Mouse (Mus musculus) CD4-positive, CD25-positive, alpha-beta regulatory T cell, adult 4 months (primary cell): ENCODE measurements around the gene Slc8a1. TPM values are rescaled to one million over a fixed set of nuclear protein-coding genes. Genes with fewer than 3 reads are reported as not detected.

Experiments
- ATAC-seq: one replicate; pipeline ENCODE4 v1.8.0; 2017
- polyA plus RNA-seq, 2 experiments: library from polyadenylated mRNA; unstranded; fragments of 100-300 nt; shearing (Covaris generic); gene quantifications; one replicate each; pipeline ENCODE4 v1.2.1; 2017

The Slc8a1 gene
- polyA plus RNA-seq = under 1 TPM in 1 of 2 experiments, not detected in 1; 0.04 TPM

DNA sequence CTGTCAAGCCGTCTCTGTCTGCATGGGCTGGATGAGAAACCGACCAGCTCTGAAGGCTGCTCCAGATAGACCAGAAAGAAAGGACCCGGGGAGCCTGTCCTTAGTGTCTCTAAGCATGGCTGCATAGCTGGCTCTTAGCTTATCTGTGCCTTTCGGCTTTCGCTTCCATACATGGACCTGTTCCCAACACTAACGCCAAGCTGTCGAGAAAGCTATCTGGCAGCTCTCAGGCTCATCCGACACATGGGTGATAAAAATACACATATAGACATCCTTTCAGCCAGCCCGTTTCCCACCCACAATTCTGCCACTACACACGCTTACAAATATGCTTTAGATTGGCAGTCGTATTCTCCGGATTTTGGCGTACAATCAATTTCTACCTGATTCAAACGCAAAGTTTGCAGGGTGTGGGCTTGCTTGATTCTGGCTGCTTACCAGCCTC is at the start of gene Slc8a1:
Slc8a1 (minus strand) TSS at position 67 of the 445 bp plus-strand sequence.
- ATAC-seq = no peak

DNA sequence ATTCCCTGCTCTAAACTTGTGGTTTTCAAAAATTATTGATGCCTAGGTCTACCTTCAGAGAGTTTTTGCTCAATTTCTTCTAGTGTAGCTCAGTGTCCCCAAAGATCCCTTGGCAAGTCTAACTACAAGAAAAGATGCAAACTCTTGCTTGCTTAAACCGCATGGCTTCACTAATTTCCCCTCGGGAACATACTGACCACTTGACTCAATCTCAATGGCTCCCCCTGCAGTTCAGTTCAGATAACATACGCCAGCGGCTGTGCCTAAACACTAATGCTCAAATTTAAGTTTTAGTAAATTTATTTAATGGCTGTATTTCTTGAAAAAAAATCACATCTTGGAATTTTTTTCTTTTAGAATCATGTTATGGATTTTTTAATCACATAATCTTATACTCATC is 49.2 kb upstream of the Slc8a1 start:
- no peak for ATAC-seq

DNA sequence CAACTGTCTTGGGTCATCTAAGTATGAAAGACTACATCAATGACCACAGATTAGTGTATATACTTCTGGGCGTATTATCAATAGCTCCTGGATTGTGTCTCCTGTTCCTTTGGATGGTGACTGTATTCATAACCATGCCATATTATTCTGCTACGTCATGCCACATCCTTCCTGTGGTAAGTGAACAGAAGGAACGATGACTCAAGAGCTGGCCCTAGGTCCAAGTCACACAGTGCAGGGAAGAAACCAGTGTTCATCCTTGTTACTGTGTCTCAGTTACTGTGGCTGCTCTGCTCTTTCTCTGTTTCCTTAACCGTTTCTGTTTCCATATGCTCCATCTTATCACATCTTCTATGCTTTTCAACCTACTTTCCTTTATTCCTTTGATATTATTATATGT is 44.1 kb upstream of the Slc8a1 start:
- ATAC-seq = no peak

DNA sequence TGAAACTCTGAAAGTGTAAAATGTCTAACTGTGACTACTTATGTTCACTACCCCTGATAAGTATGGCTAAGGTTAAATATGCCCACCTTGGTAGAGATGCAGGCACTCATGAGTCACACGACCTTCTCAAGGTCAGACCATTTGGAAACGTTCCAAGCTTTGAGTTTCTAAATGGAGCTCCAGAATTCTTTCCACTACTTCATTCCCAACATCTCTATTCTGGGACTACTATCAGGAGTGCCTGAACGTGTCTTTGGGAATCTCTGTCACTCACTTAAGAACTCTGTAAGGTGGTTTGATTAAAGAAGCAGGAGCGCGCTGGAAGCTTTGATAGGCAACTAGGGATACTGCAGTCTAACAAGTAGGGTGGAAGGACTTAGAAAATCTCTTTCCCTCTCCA is 43.3 kb upstream of the Slc8a1 start:
- no peak for ATAC-seq

DNA sequence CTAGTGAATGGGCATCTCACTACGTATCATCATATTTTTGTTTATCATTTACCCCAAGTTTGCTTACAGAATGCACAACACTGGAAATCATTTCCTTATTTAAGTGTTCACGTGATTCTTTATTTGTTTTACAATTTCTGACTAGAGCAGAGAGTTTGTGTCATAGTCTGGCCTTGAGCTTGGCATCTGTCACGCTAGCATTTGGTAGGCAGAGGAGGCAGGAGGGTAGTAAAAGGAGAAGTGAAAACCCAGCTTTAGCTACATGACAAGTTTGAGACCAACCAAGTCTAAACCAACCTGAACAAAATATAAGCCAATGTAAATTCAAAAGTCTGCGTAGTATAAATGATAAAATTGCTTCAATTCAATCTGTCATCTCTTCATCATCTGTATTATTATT is 41.7 kb upstream of the Slc8a1 start:
- ATAC-seq = no peak

DNA sequence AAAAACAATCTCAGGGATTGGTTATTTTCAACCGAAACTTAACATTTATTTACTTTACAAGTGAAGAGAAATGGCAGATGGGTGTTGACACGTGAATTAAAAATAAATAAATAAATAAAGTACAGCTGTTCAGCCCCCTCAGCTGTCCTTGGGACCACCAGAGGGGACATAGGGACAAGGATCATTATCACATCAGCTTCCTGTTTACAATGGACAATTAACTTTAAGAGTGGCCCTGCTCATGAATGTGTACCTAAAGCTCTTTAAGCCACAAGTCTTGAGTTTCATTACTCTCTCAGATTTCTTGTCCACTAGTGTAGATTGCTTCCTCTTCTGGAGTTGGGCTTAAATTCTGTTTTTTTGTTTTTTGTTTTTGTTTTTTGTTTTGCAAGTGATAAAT is 12.5 kb upstream of the Slc8a1 start:
- ATAC-seq = no peak

DNA sequence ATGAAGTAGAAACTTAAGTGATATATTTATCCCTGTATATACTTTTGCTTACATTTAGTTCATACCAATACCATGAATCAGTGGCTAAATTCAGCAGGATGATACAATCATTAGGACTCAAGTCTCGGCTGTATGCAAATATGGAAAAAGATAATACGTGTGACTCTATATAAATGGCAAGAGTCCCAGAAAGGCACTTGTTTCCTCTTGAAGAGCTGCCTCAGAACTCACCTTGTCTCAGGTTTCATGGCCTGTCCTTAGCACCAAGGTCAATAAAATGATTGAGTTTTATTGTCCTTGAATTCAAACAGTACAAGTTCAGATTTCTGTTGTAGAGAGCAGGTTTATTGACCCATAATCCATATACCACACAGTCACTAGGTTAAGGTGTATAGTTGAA is 4.9 kb upstream of the Slc8a1 start:
- ATAC-seq = no peak

DNA sequence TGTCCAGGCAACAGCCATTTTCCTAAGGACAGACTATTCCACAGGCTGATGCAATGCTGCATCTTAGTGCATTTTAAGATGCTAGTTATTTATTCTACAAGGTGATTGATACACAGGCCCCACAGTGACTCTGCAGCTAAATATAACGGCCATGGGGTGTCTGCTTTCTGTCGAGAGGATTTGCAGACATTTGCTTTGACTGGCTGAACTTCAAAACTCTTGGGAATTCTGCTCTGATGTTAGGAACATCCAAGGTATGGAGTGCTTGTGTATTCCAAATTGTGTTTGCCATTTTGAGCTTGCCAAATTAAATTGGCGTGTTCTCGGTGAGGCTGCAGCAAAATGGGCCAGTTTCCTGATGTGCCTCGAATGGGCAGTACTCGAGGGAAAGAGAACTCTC is 2.4 kb upstream of the Slc8a1 start:
- no peak for ATAC-seq

DNA sequence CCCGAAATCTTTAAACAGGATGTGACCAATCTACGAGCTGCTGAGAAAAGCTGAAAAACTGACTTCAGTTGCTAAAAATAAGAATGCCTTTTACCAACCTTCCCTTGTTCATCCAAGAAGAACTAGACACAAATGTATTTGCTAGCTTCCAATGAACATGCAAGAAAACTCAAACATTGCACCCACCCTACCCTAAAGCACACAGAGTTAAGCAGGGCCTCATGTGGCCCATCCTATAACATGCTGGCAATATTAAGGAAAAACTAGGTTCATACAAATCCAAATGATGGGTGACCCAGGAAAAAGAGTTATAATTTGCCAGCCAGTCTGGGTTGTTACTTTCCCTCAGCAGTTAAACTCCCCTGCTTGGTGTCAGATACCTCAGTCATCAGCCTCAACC is 398 bp downstream of the Slc8a1 start:
- ATAC-seq = no peak

DNA sequence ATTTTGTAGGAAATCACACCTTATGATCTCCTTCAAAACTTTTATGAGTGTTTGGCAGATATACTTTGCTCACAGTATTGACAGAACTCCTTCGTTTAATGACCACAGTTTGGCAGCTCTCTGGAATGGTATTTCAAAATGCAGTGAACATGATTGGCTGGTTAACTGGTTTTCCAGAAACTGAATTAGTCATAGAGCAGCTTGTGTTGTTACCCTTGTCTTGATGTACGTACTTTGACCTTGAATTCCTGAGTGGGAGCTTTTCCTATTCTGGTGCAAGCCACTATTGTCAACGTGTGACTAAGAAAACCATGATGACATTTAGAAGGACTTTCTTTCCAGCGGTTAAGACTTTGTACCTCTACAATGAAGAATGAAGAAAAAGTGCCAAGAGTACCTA is 868 bp downstream of the Slc8a1 start:
- no peak for ATAC-seq

DNA sequence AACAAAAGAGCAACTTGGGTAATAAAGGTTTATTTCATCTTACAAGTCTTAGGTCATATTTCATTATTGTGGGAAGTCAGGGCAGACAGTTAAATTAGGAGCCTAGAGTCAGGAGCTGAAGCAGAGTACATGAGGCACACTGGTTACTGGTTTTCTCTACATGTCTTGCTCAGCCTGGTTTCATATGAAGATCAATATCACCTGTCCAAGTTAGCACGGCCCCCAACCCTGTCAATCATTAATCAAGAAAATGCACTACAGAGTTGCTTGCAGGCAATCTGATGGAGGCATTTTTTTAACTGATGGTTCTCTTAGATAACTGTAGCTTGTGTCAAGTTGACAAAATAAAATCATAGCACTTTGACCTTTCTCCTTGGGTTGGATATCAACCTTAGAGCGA is 2.6 kb downstream of the Slc8a1 start:
- ATAC-seq = no peak

DNA sequence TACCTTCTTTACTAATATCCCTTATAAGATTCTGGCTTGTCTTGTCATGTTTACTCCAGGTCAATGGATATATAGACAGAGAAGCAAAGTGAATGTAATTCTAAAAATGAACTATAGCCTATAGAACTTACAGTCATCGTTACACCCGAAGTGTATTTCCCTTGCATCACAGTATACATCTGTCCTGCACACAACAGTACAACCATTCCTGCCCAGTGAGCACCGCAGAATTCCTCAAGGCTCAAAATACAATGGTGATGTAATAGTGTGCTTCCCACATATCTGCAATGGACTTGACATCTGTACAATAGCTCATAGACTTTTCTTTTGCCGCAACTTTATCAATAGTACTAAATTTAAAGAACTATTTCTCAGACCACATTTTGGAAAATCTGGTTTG is 8.3 kb downstream of the Slc8a1 start:
- ATAC-seq = no peak

DNA sequence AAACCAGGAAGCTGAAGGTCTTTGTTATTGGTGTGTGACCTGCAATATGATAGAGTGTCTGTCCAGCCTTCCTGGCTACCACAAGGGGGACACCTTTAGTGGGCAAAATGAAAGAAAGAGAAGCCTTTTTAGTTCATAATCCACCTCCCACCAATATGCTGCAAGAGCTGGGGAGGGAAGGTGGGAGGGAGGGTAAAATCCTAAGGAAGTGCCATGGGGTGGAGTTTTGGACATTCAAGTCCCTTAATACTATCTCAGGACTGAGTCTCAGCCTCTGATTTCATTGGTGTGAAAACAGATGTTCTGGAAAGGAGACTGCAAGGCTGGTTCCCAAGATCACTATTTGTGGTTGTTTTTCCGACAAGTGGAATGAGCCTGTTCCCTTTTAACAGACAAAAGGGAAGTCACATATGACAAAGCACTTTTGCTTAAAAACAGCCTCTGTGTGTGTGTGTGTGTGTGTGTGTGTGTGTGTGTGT is 25.9 kb downstream of the Slc8a1 start:
- ATAC-seq = no peak

DNA sequence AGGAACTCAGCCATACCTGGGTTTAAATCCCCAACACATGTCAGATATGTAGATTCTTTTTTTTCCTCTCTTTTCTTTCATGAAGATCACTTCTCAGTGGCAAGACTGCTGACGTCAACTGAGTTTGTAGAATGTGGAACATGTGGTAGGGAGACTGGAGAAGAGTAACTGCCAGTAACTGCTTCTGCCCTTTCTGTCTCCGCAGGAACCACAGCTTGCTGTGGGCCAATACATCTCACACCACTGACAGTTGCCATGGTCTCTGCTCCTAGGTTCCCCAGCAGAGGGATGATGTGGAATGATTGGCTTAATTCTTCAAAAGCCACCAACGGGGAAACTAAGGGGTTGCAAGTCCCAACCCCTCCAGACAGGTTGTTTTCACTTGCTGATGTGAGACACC is 33.4 kb downstream of the Slc8a1 start:
- no peak for ATAC-seq

DNA sequence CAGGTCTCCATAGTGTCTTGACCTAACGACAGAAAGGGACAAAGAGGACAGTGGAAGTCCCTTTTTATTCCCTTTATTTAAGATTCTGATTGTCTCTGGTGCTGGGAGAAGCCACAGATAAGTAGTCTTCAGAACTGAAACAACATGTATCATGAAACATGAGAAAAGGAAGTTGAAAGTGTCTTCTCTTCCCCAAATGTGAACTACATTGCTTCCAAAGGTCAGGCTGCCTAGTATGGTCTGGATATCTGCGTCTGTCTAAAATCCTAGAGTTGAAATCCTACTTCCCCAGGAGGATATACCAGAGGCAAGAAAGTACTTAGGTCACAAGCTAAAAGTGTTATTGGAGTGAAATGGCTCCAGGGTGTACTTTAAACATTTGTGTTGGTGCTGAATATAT is 34.9 kb downstream of the Slc8a1 start:
- no peak for ATAC-seq

DNA sequence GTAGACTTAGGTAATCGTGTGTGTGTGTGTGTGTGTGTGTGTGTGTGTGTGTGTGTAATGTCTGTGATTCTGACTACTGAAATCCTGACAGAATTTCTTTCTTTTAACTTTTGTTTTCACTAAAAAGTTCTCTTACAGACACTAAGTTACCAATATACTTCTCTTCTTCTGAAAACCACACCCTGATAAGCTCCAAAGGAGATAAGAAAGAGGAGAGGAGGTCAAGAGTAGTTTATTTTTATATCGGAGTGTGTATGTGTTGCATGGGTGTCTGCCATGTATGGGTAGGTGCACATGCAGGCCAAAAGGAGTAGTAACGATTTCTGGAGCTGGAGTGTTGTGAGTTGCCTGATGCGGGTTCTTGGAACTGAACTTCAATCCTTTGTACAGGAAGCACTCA is 36.5 kb downstream of the Slc8a1 start:
- no peak for ATAC-seq

DNA sequence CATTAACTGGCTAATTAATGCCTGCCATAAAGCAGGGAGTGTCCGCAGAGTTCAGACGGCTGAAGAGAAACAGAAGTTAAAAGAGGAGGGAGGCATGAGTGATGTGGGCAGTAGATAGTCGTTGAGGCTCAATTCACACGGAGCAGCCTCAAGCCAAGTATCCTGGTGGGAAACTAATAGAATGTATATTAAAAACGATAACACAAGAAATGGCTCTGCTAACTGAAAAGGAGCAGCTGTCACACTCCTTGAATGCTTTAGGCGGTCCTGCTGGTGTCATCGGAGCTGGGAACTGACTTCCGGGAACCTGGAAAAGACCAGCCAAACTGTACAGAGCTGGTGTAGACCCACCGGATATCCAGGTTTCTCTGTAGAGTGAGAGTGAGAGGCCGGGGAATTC is 39.4 kb downstream of the Slc8a1 start:
- ATAC-seq = no peak

DNA sequence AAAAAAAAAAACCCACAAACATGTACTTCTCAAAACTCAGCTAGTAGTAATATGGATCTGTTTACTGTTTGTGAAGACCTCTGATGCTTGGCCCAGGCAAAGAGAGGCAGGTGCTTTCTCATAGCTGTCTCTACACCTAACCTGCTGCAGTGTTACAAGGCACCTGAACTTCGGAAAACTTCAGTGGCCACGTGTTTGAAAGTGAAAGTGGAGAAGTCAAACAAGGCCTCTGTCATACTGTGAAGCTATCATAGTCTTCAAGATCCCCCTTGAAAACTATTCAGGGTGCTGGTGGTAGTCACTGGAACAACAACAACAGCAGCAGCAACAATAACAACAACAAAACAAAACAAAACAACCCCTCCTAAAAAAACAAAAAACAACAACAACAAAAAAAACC is 40.5 kb downstream of the Slc8a1 start:
- no peak for ATAC-seq

DNA sequence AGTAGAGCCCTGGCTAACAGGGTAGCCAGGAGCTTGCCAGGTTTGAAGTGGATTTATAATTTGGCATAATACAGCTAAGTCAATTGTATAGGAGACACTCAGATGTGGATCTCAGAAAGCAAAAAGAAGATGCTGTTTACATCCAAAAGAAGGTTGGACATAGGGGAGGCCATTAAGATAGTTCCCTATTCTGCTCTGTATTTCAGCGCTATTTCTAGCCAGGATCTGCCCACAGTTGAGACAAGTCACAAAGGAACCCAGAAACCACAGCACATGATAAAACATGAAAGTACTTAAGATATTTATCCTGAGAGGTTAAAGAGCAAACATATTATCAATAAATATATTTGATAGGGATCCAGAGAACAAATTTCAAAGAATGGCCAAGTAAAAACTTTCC is 43.2 kb downstream of the Slc8a1 start:
- ATAC-seq = no peak

DNA sequence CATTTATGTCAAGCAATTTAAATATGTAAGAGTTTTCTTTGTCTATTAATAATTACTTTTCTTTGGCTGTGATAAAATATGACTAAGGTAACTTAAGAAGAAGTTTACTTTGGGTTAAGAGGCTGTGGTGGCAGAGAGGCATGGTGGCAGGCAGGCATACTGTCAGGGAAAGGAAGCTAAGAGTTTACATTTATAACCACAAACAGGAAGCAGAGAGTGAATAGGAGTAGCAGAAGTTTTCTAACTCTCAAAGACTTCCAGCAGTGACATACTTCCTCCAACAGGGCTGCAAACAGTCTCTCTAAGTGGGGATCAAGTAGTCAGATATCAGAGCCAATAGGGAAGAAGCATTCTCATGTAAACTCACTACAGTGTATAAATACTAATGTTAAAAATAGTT is 58.6 kb downstream of the Slc8a1 start:
- ATAC-seq = no peak

DNA sequence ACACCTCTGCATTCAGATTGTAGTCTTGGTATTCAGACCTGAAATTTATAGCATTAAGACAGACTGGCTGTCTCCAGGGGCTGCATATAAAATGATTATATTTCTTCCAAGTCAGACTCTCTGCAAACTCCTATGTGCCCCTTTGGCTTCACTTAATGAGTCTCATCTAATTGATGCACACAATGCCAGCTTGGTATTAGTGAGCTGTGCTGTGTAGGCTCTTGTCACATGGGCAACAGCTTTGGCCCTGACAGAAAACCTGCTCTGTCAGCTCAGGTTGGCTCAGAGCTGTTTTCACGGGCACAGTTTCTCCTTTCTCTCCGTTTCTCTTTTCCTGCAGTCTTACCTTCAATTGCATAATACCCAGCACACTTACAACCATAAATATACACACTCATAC is 60.7 kb downstream of the Slc8a1 start:
- ATAC-seq = no peak

DNA sequence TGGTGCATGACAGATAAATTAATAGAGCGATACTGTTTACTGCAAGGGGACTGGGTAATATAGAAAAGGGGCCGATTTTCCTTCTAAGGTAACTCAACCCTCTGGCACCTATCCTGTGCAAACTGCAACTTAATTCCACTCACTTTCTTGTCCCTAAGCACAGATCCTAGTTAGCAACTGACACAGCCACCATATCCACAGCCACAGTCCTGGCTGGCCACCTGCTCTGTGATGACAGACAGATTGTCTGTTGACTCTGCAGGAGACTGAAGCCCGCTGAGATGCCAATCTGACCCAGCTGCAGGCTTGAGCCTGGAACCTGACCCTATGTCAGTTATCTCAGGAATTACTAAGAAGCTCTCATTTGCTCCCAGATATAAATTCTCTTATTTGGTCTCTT is 62.0 kb downstream of the Slc8a1 start:
- no peak for ATAC-seq

DNA sequence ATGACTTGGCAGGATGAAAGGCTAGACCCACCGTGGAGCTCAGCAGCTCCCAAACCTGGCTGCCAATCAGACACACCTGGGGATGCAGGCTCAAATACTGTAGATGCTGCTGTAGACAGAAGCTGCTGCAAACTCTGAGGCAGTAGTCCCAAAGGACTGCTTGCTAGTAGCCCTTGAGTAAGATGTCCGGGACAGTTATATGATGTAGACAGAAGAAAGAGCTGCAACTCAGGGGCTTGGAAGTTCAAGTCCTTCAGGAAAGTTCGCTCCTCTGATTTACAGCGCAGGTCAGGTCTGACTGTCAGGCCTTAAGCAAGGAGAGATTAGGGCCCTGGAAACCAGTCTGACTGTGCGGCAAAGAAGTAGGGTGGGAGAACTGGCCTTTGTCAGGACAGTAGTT is 66.9 kb downstream of the Slc8a1 start:
- ATAC-seq = no peak

DNA sequence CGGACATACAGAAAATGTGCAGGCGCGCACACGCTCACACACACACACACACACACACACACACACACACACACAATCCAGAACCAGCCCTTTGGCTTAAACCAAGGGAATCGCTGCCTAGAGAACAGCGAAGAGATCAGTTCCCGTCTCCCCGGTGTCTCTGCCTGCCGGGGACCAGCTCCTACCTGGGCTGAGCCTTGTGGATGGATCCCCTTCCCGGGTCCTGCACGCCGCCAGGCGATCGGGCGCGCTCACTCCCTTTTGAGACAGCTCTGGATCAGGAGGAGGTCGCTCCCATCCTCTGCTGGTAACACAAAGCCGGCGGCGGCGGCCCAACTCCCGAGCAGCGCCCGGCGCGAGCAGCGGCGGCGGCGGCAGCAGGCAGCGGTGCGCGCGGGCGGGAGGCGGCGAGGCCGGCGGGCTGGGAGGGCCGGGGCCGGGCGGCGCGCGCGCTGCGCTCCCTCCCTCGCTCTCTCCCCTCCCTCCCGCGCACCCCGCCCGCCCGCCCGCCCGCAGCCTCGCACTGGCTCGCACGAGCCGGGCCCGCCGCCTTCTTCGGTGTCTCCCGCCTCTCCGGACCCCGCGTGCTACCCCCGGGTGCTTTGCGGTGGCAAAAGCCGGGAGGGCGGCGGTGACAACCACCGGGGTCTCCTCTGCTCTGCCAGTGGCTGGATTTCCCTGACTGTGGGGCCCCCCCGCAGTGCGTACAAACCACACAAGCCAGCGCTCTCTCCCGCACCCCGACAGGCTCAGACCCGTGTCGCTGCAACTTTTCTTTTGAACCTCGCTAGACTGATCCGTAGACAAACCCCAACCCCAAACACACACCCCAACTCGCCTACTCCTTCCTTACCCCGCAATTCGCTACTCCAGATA is 68.1 kb downstream of the Slc8a1 start:
- no peak for ATAC-seq
